Mouse (Mus musculus) hindbrain, embryonic 13.5 days (tissue): Measurements from ENCODE around the gene Mepce. TPM values are rescaled to one million over a fixed set of nuclear protein-coding genes. Genes with fewer than 3 reads are reported as not detected.

Experiments
- ATAC-seq: fragments of 200-750 bp; cut with Nextera tagmentation; 2 replicates; pipeline ENCODE4 v1.8.0; 2017; ENCODE audit warnings: moderate TSS enrichment; ENCODE audit not compliant: low FRiP score
- H3K27ac ChIP-seq: fragments of 300-500 bp; sonication (generic); 2 replicates; pipeline ENCODE4 v1.5.1; 2015; ENCODE audit warnings: inconsistent platforms, mild to moderate bottlenecking, moderate library complexity
- H3K27me3 ChIP-seq: fragments of 300-500 bp; sonication (generic); 2 replicates; pipeline ENCODE4 v1.6.1; 2015; ENCODE audit warnings: mild to moderate bottlenecking, inconsistent platforms
- H3K36me3 ChIP-seq: fragments of 300-500 bp; sonication (generic); 2 replicates; pipeline ENCODE4 v1.6.1; 2015; ENCODE audit warnings: mild to moderate bottlenecking, inconsistent platforms
- H3K4me1 ChIP-seq: fragments of 300-500 bp; sonication (generic); replicated peaks from 2 replicates; pipeline ENCODE4 v1.6.1; 2015; ENCODE audit warnings: inconsistent platforms
- H3K4me2 ChIP-seq: fragments of 300-500 bp; sonication (generic); 2 replicates; pipeline ENCODE4 v1.6.1; 2015; ENCODE audit warnings: inconsistent platforms, mild to moderate bottlenecking, moderate library complexity
- H3K4me3 ChIP-seq: fragments of 300-500 bp; sonication (generic); 2 replicates; pipeline ENCODE4 v1.5.1; 2015; ENCODE audit warnings: mild to moderate bottlenecking, inconsistent platforms
- H3K9ac ChIP-seq: fragments of 300-500 bp; sonication (generic); 2 replicates; pipeline ENCODE4 v1.6.1; 2015; ENCODE audit warnings: mild to moderate bottlenecking, inconsistent platforms
- H3K9me3 ChIP-seq: fragments of 300-500 bp; sonication (generic); 2 replicates; pipeline ENCODE4 v1.6.1; 2016; ENCODE audit warnings: inconsistent platforms
- WGBS: fragments of 180-500 bp; shearing (Covaris S2); methylation state at CpG from one replicate; pipeline ENCODE4 v1.1.7; 2015; 5-methylcytosine and 5-hydroxymethylcytosine counted together
- polyA plus RNA-seq: library from polyadenylated mRNA; unstranded; fragments of >200 nt; fragmentation: Nextera tagmentation; extraction: Ambion mirVana; gene quantifications from 2 replicates; pipeline ENCODE4 v1.2.1, GENCODE M21; 2015

Mepce gene
- polyA plus RNA-seq, 1 experiment from 2014 or later, result 10.7 TPM

DNA sequence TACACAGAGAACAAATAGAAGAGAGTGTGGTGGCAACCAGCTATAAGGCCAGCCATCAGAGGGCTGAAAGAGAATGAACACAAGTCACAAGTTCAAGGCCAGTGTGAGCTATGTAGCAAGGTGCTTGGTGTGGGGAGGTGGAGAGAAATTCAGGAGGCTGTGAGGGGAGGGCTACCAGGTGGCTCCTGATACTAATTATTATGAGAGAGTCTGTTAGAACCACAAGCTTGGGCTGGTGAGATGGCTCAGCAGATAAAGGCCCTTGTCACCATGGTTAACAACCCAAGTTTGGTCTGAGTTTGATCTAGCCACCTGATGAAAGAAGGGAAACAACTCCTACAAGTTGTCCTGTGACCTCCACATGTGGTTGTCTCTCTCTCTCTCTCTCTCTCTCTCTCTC is 14.7 kb downstream of the Mepce start:
- H3K9me3 ChIP-seq, result no peaks in the 10 kb centered on the region
- no peak overlapping the region for H3K9ac ChIP-seq
- H3K4me1 ChIP-seq, result peaks cover 9% of the 10 kb centered on the region; the same call in 1 of the 2 replicates
- H3K27ac ChIP-seq, result no peak overlapping the region
- no peak for ATAC-seq
- H3K27me3 ChIP-seq, result no peaks in the 10 kb centered on the region
- H3K36me3 ChIP-seq, result no peaks in the 10 kb centered on the region
- H3K4me2 ChIP-seq, result no peak overlapping the region
- H3K4me3 ChIP-seq, result no peak overlapping the region

DNA sequence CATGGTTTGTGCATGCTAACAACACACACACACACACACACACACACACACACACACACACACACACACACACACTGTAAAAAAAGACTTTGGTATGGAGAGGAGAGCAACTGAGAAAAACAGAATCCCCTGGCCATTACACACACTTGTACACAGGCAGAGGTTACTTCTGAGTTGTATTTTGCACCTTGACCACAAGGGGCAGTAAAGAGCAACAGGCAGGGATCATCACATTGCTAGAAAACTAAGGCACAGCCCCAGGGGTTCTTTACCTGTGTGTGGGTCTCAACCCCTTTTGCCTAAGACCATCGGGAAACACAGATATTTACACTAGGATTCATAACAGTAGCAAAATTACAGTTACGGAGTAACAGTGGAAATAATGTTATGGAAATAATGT is 16.7 kb downstream of the Mepce start:
- no peak for ATAC-seq
- WGBS, result 49% methylated on average over 2 of the region's 2 CpGs

DNA sequence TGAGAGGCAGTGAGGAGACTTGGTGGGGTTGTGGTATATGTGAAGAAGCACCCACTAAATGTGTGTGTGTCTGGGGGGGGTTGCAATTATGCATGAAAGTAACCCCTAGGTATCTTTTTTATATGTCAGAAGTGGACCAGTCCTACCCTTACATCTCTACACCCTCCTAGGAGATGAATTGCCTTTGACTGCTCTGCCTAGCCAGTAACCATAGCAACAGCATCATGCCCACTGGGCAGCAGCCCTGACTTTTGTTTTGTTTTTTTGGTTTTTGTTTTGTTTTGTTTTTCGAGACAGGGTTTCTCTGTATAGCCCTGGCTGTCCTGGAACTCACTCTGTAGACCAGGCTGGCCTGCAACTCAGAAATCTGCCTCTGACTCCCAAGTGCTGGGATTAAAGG is 19.0 kb downstream of the Mepce start:
- Histone ChIP-seq H3K9ac (0 out of 2 replicates have a peak overlapping the region, but pooled peaks have one; percentile 56), H3K4me2 (no peak overlapping the region), H3K4me1 (0 out of 2 replicates have a peak, but pooled peaks cover 8% of the 10 kb centered on the region), H3K36me3 (no peaks in the 10 kb centered on the region), H3K9me3 (no peaks in the 10 kb centered on the region), H3K27me3 (no peaks in the 10 kb centered on the region), H3K4me3 (no peak overlapping the region), H3K27ac (peak overlapping the region; percentile 26)
- 0 out of 2 replicates have a peak, but pooled peaks have one; percentile 60 for ATAC-seq
- 32% methylated on average over 1 of the region's 1 CpGs for WGBS

More for the DNA sequence above, 16.7 kb downstream of the Mepce start:
- Histone ChIP-seq H3K4me3 (no peak overlapping the region), H3K36me3 (no peaks in the 10 kb centered on the region), H3K9me3 (no peaks in the 10 kb centered on the region), H3K4me2 (no peak overlapping the region), H3K4me1 (0 out of 2 replicates have a peak, but pooled peaks cover 5% of the 10 kb centered on the region), H3K9ac (no peak overlapping the region), H3K27me3 (no peaks in the 10 kb centered on the region), H3K27ac (no peak overlapping the region)

GRCm38 (mm10) chr5:137766270-137766669 is 21.2 kb downstream of the Mepce start:
- 59% methylated on average over 3 of the region's 3 CpGs for WGBS

DNA sequence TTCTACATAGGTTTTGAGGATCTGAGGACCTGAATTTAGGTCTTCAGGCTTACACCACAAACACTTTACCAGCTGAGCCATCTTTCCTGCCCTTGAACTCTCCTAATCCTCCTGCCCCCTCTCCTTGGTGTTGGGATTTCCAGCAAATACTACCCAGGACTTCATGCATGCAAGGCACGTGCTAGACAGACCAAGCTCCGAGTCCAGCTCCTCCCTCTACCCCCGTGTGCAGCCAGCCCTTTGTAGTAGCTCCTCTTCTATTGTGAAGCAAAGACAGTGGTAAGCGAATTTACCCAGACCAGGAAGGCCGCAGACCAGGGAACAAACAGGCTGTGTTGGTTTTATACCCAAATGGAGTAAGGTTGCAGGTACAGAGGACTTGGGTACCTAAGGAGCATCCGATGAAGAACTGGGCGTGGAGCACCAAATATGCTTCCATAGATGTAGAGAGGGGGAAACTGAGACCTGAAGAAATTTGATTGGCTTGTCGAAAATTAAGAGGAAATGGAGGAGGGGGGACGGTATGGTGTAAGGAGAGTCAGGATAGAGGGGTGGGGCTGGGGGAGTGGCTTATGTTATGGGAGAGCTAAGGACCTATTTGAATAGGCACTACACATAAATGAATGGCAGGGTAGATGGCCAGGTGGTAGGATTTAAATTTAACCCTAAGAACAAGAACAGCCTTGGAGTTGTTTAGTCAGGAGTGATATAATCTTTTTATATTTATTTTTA is 22.7 kb downstream of the Mepce start:
- H3K4me3 ChIP-seq, result no peak overlapping the region

More at GRCm38 (mm10) chr5:137766270-137766669, 21.2 kb downstream of the Mepce start:
- Histone ChIP-seq H3K9me3 (no peaks in the 10 kb centered on the region), H3K27me3 (no peaks in the 10 kb centered on the region), H3K4me3 (no peak overlapping the region), H3K9ac (no peak overlapping the region), H3K36me3 (no peaks in the 10 kb centered on the region), H3K27ac (no peak overlapping the region), H3K4me1 (0 out of 2 replicates have a peak, but pooled peaks cover 8% of the 10 kb centered on the region), H3K4me2 (no peak overlapping the region)
- no peak for ATAC-seq

DNA sequence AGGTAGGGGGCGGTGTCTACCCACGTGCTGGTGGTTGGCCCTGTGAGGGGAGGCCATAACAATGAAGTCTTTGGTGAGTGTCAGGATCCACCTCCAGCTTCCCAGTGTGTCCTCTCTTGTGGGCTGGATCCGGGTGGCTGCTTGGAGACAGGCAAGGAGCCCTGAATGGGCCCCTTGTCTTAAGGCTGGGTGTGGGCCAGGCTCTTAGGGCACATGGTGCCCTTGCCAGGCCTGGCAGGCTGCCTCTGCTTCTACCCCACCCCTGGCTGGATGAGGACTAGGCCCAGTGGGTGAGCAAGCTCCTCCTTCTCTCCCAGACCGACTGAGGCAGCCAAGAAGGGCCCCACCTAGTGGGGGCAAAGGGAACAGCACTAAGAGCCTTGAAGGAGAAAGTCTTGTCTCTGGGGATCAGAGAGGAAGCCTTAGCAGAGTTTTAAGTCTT is 27.5 kb downstream of the Mepce start:
- Histone ChIP-seq H3K9me3 (no peaks in the 10 kb centered on the region), H3K4me2 (no peak overlapping the region), H3K9ac (no peak overlapping the region), H3K27ac (peak overlapping the region; percentile 81), H3K27me3 (no peaks in the 10 kb centered on the region), H3K4me3 (no peak overlapping the region), H3K36me3 (peaks cover 18% of the 10 kb centered on the region), H3K4me1 (peaks cover 29% of the 10 kb centered on the region)
- whole genome bisulfite sequencing, result 27% methylated on average over 4 of the region's 4 CpGs
- ATAC-seq, result peak; percentile 89

More for the DNA sequence above, 22.7 kb downstream of the Mepce start:
- WGBS, result 45% methylated on average over 9 of the region's 9 CpGs
- no peaks in the 10 kb centered on the region for H3K9me3 ChIP-seq
- no peaks in the 10 kb centered on the region for H3K36me3 ChIP-seq
- no peak overlapping the region for H3K4me2 ChIP-seq
- H3K9ac ChIP-seq, result no peak overlapping the region
- peaks cover 8% of the 10 kb centered on the region; the same call in 1 of the 2 replicates for H3K4me1 ChIP-seq
- H3K27me3 ChIP-seq, result no peaks in the 10 kb centered on the region
- ATAC-seq, result no peak
- no peak overlapping the region; the same call in 1 of the 2 replicates for H3K27ac ChIP-seq

DNA sequence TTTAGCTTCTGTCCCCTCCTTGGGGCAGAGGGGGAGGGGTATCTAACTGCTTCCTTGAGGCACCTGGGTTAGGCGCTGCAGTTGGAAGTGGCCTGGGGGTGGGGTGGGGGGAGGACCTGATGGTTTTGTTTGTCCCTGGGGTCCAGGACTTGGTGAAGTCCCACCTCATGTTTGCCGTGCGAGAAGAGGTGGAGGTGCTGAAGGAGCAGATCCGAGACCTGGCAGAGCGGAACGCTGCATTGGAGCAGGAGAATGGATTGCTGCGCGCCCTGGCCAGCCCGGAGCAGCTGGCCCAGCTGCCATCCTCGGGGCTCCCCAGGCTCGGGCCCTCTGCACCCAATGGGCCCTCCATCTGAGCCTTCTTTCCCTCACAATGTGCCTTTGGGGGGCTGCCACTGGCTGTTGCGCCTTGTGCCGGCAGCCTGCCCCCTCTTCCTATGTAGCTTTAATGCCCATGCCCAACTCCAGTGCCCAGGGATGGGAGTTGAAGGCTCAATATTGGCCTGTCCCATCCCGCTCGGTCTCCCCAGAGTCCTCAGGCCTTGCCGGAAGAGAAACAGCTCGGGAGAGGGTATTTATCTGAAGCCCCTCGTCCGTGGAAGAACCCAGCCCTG is 28.4 kb downstream of the Mepce start:
- ATAC-seq, result no peak
- Histone ChIP-seq H3K9ac (peak overlapping the region; percentile 43; the same call in 1 of the 2 replicates), H3K4me2 (no peak overlapping the region), H3K4me3 (no peak overlapping the region), H3K27me3 (no peaks in the 10 kb centered on the region), H3K27ac (peak overlapping the region; percentile 81), H3K4me1 (peaks cover 26% of the 10 kb centered on the region), H3K36me3 (peaks cover 18% of the 10 kb centered on the region), H3K9me3 (no peaks in the 10 kb centered on the region)
- 85% methylated on average over 19 of the region's 19 CpGs for WGBS

- no peaks in the 10 kb centered on the region for H3K27me3 ChIP-seq
- H3K9me3 ChIP-seq, result no peaks in the 10 kb centered on the region
- H3K4me3 ChIP-seq, result no peak overlapping the region
- peak overlapping the region; percentile 53 for H3K9ac ChIP-seq
- H3K27ac ChIP-seq, result peak overlapping the region; percentile 18; the same call in 1 of the 2 replicates
- 53% methylated on average over 6 of the region's 6 CpGs for WGBS
- H3K4me1 ChIP-seq, result peaks cover 26% of the 10 kb centered on the region
- peak overlapping the region; percentile 29; the same call in 1 of the 2 replicates for H3K4me2 ChIP-seq
- peaks cover 25% of the 10 kb centered on the region for H3K36me3 ChIP-seq
- ATAC-seq, result peak; percentile 55
Measured at GRCm38 (mm10) chr5:137757887-137758286, 29.6 kb downstream of the Mepce start.

GRCm38 (mm10) chr5:137756882-137757661 is 30.4 kb downstream of the Mepce start:
- Histone ChIP-seq H3K27ac (no peak overlapping the region), H3K4me2 (no peak overlapping the region), H3K4me3 (no peak overlapping the region), H3K9ac (no peak overlapping the region), H3K9me3 (no peaks in the 10 kb centered on the region), H3K27me3 (no peaks in the 10 kb centered on the region), H3K4me1 (peaks cover 26% of the 10 kb centered on the region), H3K36me3 (peaks cover 33% of the 10 kb centered on the region)
- ATAC-seq, result peak; percentile 36; the same call in 1 of the 2 replicates
- 45% methylated on average over 10 of the region's 10 CpGs for WGBS

DNA sequence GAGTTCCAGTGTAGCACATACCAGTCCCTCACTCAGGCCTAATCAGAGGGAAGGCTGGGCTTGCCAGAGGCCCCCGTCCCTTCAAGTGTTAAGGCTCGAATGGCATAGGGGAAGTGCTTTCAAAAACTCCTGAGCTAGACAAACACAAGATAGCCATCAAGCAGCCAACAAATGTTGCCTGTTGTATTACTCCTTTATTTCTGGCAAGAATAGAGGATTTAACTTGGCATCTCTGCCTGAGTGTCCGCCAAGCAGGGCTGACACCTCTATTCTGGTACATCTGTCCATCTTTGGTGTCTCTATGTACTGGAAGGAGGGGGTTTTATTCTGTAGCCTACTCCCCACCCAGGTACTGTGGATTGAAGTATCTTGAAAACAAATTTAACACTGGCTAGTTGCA is 31.3 kb downstream of the Mepce start:
- H3K9ac ChIP-seq, result peak overlapping the region; percentile 29; the same call in 1 of the 2 replicates
- H3K4me3 ChIP-seq, result no peak overlapping the region
- no peaks in the 10 kb centered on the region for H3K27me3 ChIP-seq
- WGBS, result 72% methylated on average over 3 of the region's 3 CpGs
- H3K27ac ChIP-seq, result peak overlapping the region; percentile 37; the same call in 1 of the 2 replicates
- ATAC-seq, result no peak
- H3K4me1 ChIP-seq, result peaks cover 26% of the 10 kb centered on the region
- no peak overlapping the region for H3K4me2 ChIP-seq
- no peaks in the 10 kb centered on the region for H3K9me3 ChIP-seq
- peaks cover 43% of the 10 kb centered on the region for H3K36me3 ChIP-seq

DNA sequence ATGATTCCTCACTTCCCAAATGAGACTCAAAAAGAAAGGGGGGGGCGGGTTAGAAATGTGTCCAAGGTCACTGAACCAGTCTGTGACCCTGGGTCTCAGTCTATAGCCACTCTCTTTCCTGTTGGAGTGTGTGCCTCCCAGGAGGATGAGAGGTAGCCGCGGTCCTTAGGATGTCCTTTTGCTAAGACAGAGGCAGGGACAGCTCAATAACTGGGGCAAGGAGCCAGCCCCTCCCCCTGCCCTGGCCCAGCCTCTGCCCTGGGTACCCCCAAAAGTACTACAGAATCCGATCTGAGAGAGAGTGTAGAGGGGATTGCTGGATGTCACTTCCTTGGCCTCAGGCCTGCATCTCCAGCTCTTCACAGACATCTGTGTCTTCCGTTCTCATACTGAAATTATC is 32.0 kb downstream of the Mepce start:
- Histone ChIP-seq H3K9ac (peak overlapping the region; percentile 29), H3K36me3 (peaks cover 46% of the 10 kb centered on the region), H3K4me3 (no peak overlapping the region), H3K27me3 (no peaks in the 10 kb centered on the region), H3K9me3 (no peaks in the 10 kb centered on the region), H3K4me1 (peaks cover 26% of the 10 kb centered on the region), H3K4me2 (no peak overlapping the region), H3K27ac (peak overlapping the region; percentile 37; the same call in 1 of the 2 replicates)
- 83% methylated on average over 5 of the region's 5 CpGs for WGBS
- no peak for ATAC-seq
